Mouse (Mus musculus): Measurements from ENCODE around the gene Esr1. TPM values are rescaled to one million over a fixed set of nuclear protein-coding genes. Genes with fewer than 3 reads are reported as not detected.

Gene Esr1
- polyA plus RNA-seq, 1 experiment from 2014 or later: 0.46 TPM

DNA sequence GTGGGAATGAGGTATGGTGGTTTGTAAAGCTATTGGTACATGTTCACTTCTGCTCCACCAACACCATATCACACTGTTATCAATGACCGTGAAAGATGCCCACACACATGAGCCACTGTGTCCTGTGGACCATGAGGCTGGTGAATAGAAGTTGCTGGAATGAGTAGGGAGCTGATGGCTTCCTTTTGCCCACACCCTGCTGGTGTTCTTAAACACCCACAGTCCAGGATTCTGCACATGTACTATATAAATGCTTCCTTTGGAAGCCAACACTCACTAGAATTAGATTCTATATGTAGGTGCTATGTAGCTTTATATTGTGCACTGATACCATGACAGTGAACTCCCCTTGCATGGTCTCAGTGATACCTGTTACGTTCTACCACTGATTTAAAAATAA, 365.2 kb downstream of the Esr1 start:
- H3K27ac ChIP-seq: no peak overlapping the region
- H3K4me3 ChIP-seq: no peak overlapping the region
- no peaks in the 10 kb centered on the region for H3K36me3 ChIP-seq (replicated peaks)
- no peak overlapping the region for H3K4me2 ChIP-seq
- H3K4me1 ChIP-seq: no peaks in the 10 kb centered on the region
- no peak for ATAC-seq (replicated peaks)
- no peak overlapping the region for H3K9ac ChIP-seq
- no peaks in the 10 kb centered on the region for H3K9me3 ChIP-seq
- H3K27me3 ChIP-seq (replicated peaks): no peaks in the 10 kb centered on the region
- 94% methylated on average over 2 of the region's 2 CpGs for WGBS

DNA sequence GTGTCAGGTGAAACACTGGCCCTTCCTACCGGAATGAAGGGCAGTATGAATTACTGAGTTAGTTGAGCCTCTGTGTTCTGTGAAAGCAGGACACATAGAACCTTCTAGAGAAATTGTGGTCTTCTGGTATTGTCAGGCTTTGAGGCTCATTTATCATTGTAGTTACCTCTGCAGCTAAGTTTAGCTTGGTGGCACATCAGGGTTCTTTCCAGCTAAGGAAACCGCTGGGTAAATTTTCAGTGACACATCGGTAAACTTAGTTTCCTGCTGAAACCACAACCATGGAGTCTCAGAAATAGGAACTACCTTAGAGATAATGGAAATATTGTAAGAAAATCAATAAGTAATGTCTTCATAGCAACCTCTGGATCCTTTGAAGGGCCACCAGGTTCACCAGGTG, 366.0 kb downstream of the Esr1 start:
- Histone ChIP-seq H3K4me1 (no peaks in the 10 kb centered on the region), H3K9me3 (no peaks in the 10 kb centered on the region), H3K27ac (no peak overlapping the region), H3K4me2 (no peak overlapping the region), H3K9ac (no peak overlapping the region), H3K36me3 (replicated peaks) (no peaks in the 10 kb centered on the region), H3K4me3 (no peak overlapping the region), H3K27me3 (replicated peaks) (no peaks in the 10 kb centered on the region)
- ATAC-seq (replicated peaks): no peak
- 93% methylated on average over 3 of the region's 3 CpGs for WGBS

DNA sequence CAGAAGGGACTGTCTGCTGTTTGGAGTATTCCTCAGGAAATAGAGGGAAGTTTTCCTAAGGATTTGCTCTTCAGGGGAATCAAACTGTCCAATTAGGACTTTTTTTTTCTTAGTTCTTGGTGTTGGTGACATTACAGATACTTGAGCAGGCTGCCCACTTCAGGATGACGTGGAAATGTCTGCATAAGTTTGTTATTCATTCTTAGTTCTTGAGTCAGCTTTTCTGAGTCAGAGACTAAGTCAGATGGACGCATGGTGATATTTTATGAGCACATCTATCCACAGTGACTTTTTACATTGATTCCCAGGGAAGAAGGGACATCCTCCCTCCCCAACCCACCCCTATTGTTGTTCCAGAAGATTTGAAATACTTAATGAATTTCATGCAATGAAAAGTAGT, 372.5 kb downstream of the Esr1 start:
- Histone ChIP-seq H3K9ac (no peak overlapping the region), H3K4me3 (no peak overlapping the region), H3K9me3 (no peaks in the 10 kb centered on the region), H3K27me3 (replicated peaks) (no peaks in the 10 kb centered on the region), H3K4me1 (no peaks in the 10 kb centered on the region), H3K4me2 (no peak overlapping the region), H3K36me3 (replicated peaks) (no peaks in the 10 kb centered on the region), H3K27ac (no peak overlapping the region)
- 74% methylated on average over 2 of the region's 2 CpGs for whole genome bisulfite sequencing
- ATAC-seq (replicated peaks): no peak

DNA sequence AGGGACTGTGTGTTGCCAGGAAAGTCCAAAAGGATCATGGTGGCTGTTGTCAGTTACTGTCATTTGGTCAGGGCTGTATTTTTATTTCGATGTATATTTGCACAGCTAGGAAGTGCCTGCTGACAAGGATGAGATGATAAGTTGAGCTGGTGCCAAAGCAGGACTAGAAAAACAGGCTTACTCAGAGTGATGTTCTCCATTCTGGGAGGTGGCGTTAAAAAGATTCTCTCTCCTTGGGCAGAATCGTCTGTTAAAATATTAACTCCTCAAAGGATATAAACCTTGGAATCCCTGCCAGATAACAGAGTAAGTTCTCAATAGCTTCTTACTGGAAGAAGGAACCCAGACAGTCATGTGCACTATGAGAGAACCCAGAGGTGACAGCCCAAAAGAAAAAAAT, 382.4 kb downstream of the Esr1 start:
- H3K27me3 ChIP-seq (replicated peaks): no peaks in the 10 kb centered on the region
- no peaks in the 10 kb centered on the region for H3K36me3 ChIP-seq (replicated peaks)
- no peaks in the 10 kb centered on the region for H3K9me3 ChIP-seq
- ATAC-seq (replicated peaks): no peak
- H3K4me2 ChIP-seq: no peak overlapping the region
- WGBS: 86% methylated on average over 3 of the region's 3 CpGs
- no peak overlapping the region for H3K4me3 ChIP-seq
- no peaks in the 10 kb centered on the region for H3K4me1 ChIP-seq
- H3K27ac ChIP-seq: no peak overlapping the region
- no peak overlapping the region for H3K9ac ChIP-seq

DNA sequence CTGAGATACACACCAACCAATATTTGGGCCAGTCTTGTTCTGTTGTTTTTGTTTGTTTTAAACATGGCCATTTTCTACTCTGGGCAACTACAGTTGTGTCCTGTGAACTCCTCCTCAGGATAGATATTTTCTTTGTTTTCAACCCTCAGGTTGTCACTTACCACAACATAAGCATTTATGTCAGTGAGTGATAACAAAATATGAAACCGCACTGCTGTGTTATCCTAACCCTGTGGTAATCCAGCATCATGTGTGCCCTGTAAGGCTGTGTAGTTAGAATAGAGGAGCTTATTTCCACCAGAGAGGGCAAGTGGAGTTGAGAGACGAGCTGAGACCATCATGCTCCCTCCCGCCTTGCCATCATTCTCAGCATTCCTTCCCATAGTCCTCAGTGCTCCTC, 385.2 kb downstream of the Esr1 start:
- Histone ChIP-seq H3K9me3 (no peaks in the 10 kb centered on the region), H3K4me2 (no peak overlapping the region), H3K27me3 (replicated peaks) (no peaks in the 10 kb centered on the region), H3K36me3 (replicated peaks) (no peaks in the 10 kb centered on the region), H3K4me1 (no peaks in the 10 kb centered on the region), H3K27ac (no peak overlapping the region), H3K9ac (no peak overlapping the region), H3K4me3 (no peak overlapping the region)
- no peak for ATAC-seq (replicated peaks)
- 89% methylated on average over 3 of the region's 3 CpGs for WGBS

DNA sequence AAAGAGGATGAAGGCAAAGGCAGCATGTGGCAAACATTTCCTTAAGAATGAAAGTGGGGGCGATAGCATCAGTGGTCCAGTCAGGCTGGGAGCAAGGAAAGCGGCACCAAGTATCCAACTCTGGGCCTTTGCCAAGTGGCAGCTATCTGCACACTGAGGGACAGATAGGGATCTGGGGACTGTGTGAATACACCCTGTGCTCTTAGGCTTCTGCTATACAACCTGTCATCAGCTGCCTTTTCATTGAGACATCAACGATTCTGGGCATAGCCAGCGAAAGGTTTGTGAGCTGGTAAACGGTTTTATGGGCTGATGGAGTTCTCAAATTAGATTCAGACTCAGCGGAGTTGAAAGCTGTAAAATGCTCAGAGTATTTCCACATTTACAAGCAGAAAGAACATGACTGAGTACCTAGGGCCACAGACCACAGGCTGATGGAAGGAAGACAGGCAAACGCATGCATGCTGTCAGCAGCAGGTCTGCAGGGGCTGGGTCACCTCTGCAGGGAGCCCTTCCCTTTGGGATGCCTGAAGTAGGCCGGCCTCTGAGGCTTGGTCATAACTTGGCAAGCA, 397.5 kb downstream of the Esr1 start:
- no peak overlapping the region for H3K4me3 ChIP-seq
- 72% methylated on average over 8 of the region's 8 CpGs for WGBS
- no peak overlapping the region for H3K9ac ChIP-seq
- no peak overlapping the region for H3K27ac ChIP-seq
- ATAC-seq (replicated peaks): no peak
- H3K4me2 ChIP-seq: no peak overlapping the region
- no peaks in the 10 kb centered on the region for H3K27me3 ChIP-seq (replicated peaks)
- no peaks in the 10 kb centered on the region for H3K4me1 ChIP-seq
- H3K36me3 ChIP-seq (replicated peaks): no peaks in the 10 kb centered on the region
- H3K9me3 ChIP-seq: no peaks in the 10 kb centered on the region

DNA sequence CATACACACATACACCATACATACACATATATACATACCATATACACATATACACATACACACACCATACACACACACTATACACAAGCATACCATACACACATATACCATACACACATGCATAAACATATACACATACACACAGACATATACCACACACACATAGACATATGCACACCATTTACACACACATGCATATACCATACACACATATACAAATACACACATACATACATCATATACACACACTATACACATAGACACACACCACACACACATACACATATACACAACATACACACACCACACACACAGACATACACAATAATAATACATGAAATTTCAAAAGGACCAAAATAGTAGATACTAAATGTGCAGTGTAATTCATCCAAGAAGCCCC, 400.6 kb downstream of the Esr1 start:
- Histone ChIP-seq H3K4me3 (no peak overlapping the region), H3K27ac (no peak overlapping the region), H3K4me2 (no peak overlapping the region), H3K27me3 (replicated peaks) (no peaks in the 10 kb centered on the region), H3K4me1 (no peaks in the 10 kb centered on the region), H3K9ac (no peak overlapping the region), H3K9me3 (no peaks in the 10 kb centered on the region), H3K36me3 (replicated peaks) (no peaks in the 10 kb centered on the region)
- ATAC-seq (replicated peaks): no peak

DNA sequence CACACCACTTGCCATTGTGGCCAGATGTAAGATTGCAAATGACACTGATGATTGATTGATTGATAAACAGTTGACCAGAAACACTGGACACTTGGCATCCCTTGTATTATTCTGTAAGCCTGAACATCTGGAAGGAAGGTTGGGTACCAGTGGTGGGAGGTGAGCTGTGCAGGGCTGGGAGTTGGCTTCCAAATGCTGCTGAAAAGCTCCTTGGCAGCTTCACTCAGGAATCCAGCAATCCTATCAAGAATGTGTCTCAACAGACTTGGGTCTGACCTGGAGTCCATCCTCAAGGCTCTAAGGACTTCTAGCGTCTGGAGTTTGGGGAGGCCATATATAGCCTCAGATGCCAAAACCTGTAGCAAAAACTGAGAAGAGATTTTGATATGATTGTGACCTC, 403.6 kb downstream of the Esr1 start:
- Histone ChIP-seq H3K27me3 (replicated peaks) (no peaks in the 10 kb centered on the region), H3K4me3 (no peak overlapping the region), H3K27ac (no peak overlapping the region), H3K9me3 (no peaks in the 10 kb centered on the region), H3K4me2 (no peak overlapping the region), H3K9ac (no peak overlapping the region), H3K36me3 (replicated peaks) (no peaks in the 10 kb centered on the region), H3K4me1 (no peaks in the 10 kb centered on the region)
- 93% methylated on average over 1 of the region's 1 CpGs for WGBS
- no peak for ATAC-seq (replicated peaks)

DNA sequence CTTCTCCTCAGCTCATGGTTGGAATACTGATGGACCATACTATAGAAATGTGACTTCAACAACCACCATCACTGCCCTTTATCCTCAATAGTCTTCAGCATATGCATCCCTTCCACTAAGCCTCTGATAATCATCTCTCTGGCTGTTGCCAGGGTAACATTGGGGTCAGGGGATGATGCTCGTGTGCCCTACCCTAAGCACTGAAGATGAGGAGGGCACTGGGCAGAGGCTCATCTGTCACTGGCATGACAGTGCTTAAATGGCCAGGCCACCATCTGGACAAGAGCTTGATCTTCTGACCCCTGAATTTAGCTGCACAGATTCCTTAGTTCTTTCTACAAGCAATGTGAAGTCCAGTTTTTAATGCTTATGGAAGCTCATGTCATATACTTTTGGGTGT, 405.8 kb downstream of the Esr1 start:
- H3K9me3 ChIP-seq: no peaks in the 10 kb centered on the region
- no peak overlapping the region for H3K9ac ChIP-seq
- WGBS: 54% methylated on average over 1 of the region's 1 CpGs
- ATAC-seq (replicated peaks): no peak
- H3K27me3 ChIP-seq (replicated peaks): no peaks in the 10 kb centered on the region
- H3K27ac ChIP-seq: no peak overlapping the region
- peaks cover 4% of the 10 kb centered on the region; the same call in 1 of the 2 replicates for H3K36me3 ChIP-seq (replicated peaks)
- H3K4me3 ChIP-seq: no peak overlapping the region
- no peak overlapping the region for H3K4me2 ChIP-seq
- no peaks in the 10 kb centered on the region for H3K4me1 ChIP-seq

DNA sequence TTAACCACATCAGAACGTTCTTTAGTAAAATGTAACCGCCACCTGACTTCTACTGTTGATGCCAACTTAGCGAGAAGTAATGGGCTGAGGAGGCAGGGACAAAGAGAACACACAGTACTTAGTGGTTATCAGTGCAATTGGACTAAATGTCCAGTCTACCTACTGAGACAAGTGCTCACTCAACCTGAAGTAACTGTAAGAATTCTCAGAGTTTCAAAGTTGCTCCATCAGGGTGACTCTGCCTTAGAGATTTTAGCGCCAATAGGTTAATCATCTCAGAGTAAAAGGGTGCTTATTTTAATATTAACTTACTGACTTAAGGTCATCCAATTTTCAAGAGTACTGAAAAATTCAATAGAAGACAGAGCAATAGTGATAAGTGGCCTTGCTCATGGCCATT, 414.5 kb downstream of the Esr1 start:
- Histone ChIP-seq H3K4me1 (no peaks in the 10 kb centered on the region), H3K4me2 (no peak overlapping the region), H3K9me3 (no peaks in the 10 kb centered on the region), H3K4me3 (no peak overlapping the region), H3K36me3 (replicated peaks) (peaks cover 4% of the 10 kb centered on the region; the same call in 1 of the 2 replicates), H3K9ac (no peak overlapping the region), H3K27me3 (replicated peaks) (no peaks in the 10 kb centered on the region), H3K27ac (no peak overlapping the region)
- 96% methylated on average over 4 of the region's 4 CpGs for WGBS
- ATAC-seq (replicated peaks): no peak

DNA sequence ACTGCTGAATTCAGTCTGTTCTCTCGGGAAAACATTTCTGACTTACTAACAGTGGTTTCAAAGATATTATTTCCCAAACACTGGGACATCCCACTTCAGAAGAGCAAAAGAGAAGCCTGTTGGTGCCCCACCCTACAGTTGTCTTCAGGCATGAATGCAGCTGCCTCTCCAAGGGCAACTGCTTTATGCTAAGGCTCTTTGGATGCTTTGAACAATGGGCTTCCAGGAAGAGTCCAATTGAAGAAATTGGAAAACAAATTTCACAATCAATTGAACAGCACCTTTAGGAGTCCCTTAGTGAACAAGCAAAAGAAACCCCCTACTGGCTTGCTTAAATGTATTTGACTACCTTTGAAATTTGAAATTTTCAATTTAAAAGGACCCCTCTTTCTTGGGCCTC, 415.8 kb downstream of the Esr1 start:
- no peaks in the 10 kb centered on the region for H3K9me3 ChIP-seq
- peaks cover 11% of the 10 kb centered on the region; the same call in 1 of the 2 replicates for H3K36me3 ChIP-seq (replicated peaks)
- no peak overlapping the region for H3K4me2 ChIP-seq
- 84% methylated on average over 1 of the region's 1 CpGs for WGBS
- no peaks in the 10 kb centered on the region for H3K27me3 ChIP-seq (replicated peaks)
- no peak overlapping the region for H3K9ac ChIP-seq
- no peak overlapping the region for H3K27ac ChIP-seq
- no peak for ATAC-seq (replicated peaks)
- H3K4me3 ChIP-seq: no peak overlapping the region
- H3K4me1 ChIP-seq: no peaks in the 10 kb centered on the region

DNA sequence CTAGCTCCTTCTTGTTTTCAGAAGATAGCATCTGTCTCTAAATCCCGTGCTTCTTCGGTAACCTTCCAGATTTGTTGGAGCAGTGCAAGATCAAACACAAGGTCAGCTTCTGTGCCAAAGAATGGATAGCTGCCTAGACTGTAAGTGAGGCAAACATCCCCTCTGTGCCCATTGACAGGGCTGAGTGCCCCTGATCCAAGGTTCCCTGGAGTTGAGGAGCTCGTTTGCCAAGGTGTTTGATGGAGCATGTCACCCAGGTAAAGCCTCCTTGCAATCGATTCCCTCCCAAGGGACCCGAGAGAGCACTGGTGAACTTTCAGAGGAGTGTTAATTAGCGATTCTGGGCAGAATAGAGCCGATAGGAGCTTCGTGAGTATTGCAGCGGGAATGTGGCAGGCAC, 416.9 kb downstream of the Esr1 start:
- no peak overlapping the region for H3K9ac ChIP-seq
- H3K9me3 ChIP-seq: no peaks in the 10 kb centered on the region
- no peak overlapping the region for H3K4me3 ChIP-seq
- H3K4me2 ChIP-seq: no peak overlapping the region
- no peak overlapping the region for H3K27ac ChIP-seq
- H3K27me3 ChIP-seq (replicated peaks): no peaks in the 10 kb centered on the region
- peaks cover 11% of the 10 kb centered on the region; the same call in 1 of the 2 replicates for H3K36me3 ChIP-seq (replicated peaks)
- WGBS: 90% methylated on average over 9 of the region's 9 CpGs
- no peaks in the 10 kb centered on the region for H3K4me1 ChIP-seq
- ATAC-seq (replicated peaks): no peak

DNA sequence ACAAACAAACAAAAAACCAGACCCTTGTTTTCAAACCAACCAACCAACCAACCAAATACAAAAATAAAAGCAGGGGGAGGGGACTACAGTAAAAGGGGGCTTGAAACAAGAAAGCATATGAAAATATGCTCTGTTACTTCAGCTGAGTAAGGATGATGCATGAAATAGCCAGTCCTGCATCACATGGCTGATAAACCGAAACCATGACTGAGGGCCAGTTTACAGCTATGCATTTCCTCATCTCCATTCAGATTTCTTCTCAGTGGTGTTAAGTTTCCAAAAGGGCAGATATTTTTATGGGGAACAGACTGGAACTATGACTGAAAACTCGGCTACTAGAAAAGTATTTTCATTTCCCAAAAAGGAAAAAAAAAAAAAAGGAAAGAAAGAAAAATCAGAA, 417.8 kb downstream of the Esr1 start:
- H3K4me3 ChIP-seq: no peak overlapping the region
- no peak overlapping the region for H3K9ac ChIP-seq
- H3K9me3 ChIP-seq: no peaks in the 10 kb centered on the region
- H3K4me2 ChIP-seq: no peak overlapping the region
- no peak overlapping the region for H3K27ac ChIP-seq
- 82% methylated on average over 2 of the region's 2 CpGs for WGBS
- ATAC-seq (replicated peaks): no peak
- peaks cover 11% of the 10 kb centered on the region; the same call in 1 of the 2 replicates for H3K36me3 ChIP-seq (replicated peaks)
- no peaks in the 10 kb centered on the region for H3K27me3 ChIP-seq (replicated peaks)
- H3K4me1 ChIP-seq: no peaks in the 10 kb centered on the region

Data from midbrain, embryonic 15.5 days (tissue).